Mouse (Mus musculus) ES-Bruce4 (cell line): Measurements from ENCODE around the gene Tmem202. TPM values are rescaled to one million over a fixed set of nuclear protein-coding genes. Genes with fewer than 3 reads are reported as not detected.

Source experiments
- H3K27ac ChIP-seq: 2 replicates; pipeline ENCODE4 v1.5.1; 2012; ENCODE audit warnings: low read length, inconsistent platforms; ENCODE audit not compliant: insufficient read depth
- H3K27me3 ChIP-seq: 2 replicates; pipeline ENCODE4 v1.6.1; 2012; ENCODE audit warnings: mild to moderate bottlenecking, low read length, inconsistent platforms; ENCODE audit not compliant: control insufficient read depth, poor library complexity, insufficient read depth, severe bottlenecking
- H3K36me3 ChIP-seq: 2 replicates; pipeline ENCODE4 v1.6.1; 2012; ENCODE audit warnings: inconsistent platforms, mild to moderate bottlenecking, low read length, moderate library complexity; ENCODE audit not compliant: control insufficient read depth, poor library complexity, insufficient read depth, severe bottlenecking
- H3K4me1 ChIP-seq: one replicate; pipeline ENCODE4 v1.8.1; 2011; ENCODE audit warnings: low read length; ENCODE audit not compliant: control insufficient read depth, insufficient read depth
- H3K4me3 ChIP-seq: 2 replicates; pipeline ENCODE4 v1.5.1; 2011; ENCODE audit warnings: low read depth, mild to moderate bottlenecking, low read length
- H3K9ac ChIP-seq: 2 replicates; pipeline ENCODE4 v1.6.1; 2012; ENCODE audit warnings: low read depth, mild to moderate bottlenecking, inconsistent platforms; ENCODE audit not compliant: poor library complexity, severe bottlenecking
- H3K9me3 ChIP-seq: replicated peaks from 2 replicates; pipeline ENCODE4 v1.6.1; 2012; ENCODE audit warnings: mild to moderate bottlenecking, low read length, inconsistent platforms; ENCODE audit not compliant: control insufficient read depth, poor library complexity, insufficient read depth, severe bottlenecking
- CTCF ChIP-seq: IDR thresholded peaks from one replicate; pipeline ENCODE4 v1.8.1; 2011; ENCODE audit warnings: low read depth, low read length
- EP300 ChIP-seq: IDR thresholded peaks from 2 replicates; pipeline ENCODE4 v1.6.1; 2011; ENCODE audit warnings: low read depth, low read length; ENCODE audit not compliant: insufficient read depth
- POLR2A ChIP-seq: IDR thresholded peaks from one replicate; pipeline ENCODE4 v1.8.1; 2011; ENCODE audit warnings: low read length; ENCODE audit not compliant: insufficient read depth
- polyA plus RNA-seq: library from polyadenylated mRNA; stranded (reverse); fragments of >200 nt; gene quantifications from 2 replicates; pipeline ENCODE4 v1.2.4, GENCODE M21; 2011; ENCODE audit warnings: low read depth; ENCODE audit not compliant: missing spikeins, insufficient read depth, insufficient read length

Tmem202 gene
- polyA plus RNA-seq, 1 experiment, result not detected

DNA sequence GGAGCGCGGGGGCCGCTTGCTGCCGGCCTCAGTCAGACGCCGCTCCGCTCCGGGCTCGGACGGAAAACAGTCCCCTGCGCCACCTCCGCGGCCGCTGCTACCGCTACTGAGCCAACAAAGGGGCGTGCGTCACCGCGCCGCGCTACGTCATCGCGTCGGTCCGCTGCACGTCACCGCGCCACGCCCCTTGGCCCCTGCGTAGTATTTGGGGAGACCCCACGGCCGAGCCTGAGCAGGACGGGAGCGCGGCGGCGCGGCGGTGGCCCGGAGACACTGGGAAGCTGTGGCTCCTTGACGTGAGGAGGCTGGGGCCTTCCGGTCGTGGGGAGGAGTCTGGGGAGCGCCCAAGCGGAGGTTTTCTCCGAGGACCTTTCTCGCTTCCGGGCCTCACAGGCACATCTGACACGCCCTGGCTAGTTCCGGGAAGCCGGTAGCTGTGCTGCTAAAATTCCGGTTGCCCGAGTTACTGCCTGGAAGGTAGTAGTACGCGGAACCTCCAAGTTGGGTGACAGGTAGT, 53.0 kb downstream of the Tmem202 start, which contains the start of gene Arih1:
TSS of gene Arih1 (minus strand) at position 70 of the 517 bp plus-strand sequence.
- Histone ChIP-seq H3K9me3 (no peaks in the 10 kb centered on the region), H3K4me3 (peak within 1 kb of the TSS; percentile 93), H3K9ac (peak within 1 kb of the TSS; percentile 83), H3K36me3 (0 out of 2 replicates have a peak, but pooled peaks cover 2% of the 10 kb centered on the region), H3K4me1 (no peaks in the 10 kb centered on the region), H3K27me3 (no peaks in the 10 kb centered on the region), H3K27ac (peak within 1 kb of the TSS; percentile 68)
- TF ChIP-seq POLR2A (peak; percentile 92), EP300 (no peak; the same call in 1 of the 2 replicates)

DNA sequence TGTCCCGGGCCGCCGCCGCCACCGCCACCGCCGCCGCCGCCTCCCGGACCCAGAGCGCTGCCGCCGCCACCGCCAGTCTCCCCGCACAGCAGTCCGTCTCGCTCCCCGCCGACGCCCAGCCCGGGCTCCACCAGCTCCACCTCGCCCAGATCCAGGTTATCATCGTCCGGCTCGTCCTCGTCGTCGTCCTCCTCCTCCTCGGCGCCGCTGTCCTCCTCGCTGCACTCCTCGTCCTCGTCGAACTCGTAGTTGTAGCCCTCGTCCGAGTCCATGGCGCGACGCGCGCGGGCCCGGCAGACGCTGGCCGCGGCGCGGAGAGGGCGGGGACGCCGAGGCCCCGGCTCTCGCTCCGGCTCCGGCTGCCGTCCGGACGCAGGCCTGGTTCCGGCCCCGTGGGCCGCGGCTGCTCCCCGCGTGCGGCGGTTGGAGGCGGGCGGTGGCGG, 53.5 kb downstream of the Tmem202 start:
- peak overlapping the region; percentile 83 for H3K9ac ChIP-seq
- TF ChIP-seq CTCF (no peak), POLR2A (no peak), EP300 (no peak)
- H3K4me3 ChIP-seq, result peak overlapping the region; percentile 93
- H3K27ac ChIP-seq, result peak overlapping the region; percentile 68
- no peaks in the 10 kb centered on the region for H3K4me1 ChIP-seq
- 0 out of 2 replicates have a peak, but pooled peaks cover 2% of the 10 kb centered on the region for H3K36me3 ChIP-seq
- H3K27me3 ChIP-seq, result no peaks in the 10 kb centered on the region
- H3K9me3 ChIP-seq, result no peaks in the 10 kb centered on the region

DNA sequence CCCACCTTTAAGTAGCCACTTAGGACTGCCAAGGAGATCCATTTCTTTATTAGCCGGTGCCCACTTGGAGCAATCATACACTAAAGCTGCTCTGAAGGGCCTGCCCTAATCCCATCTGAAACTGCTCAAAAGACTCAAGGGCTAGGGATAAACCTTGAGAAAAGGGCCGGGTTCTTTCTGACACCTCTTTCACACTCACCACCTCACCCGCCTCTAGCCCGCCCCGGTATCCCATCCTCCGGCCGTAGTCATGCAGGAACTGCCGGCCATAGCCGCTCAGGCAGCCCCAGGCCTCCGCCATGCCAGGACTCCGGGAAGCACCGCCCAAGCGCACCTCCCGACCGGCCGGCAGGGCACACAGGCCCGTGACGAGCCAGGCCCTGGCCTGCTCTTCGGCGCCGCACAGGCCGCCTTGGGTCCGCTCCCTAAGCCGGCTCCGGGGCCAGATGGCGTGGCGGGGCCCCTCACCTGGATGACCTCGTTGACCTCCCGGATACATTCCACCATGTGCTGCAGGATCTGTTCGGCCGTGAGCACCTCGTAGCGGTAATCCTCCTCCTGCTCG, 54.1 kb downstream of the Tmem202 start:
- Histone ChIP-seq H3K4me3 (peak overlapping the region; percentile 93), H3K27me3 (no peaks in the 10 kb centered on the region), H3K9me3 (no peaks in the 10 kb centered on the region), H3K4me1 (no peaks in the 10 kb centered on the region), H3K27ac (peak overlapping the region; percentile 68), H3K9ac (peak overlapping the region; percentile 83), H3K36me3 (0 out of 2 replicates have a peak, but pooled peaks cover 2% of the 10 kb centered on the region)
- TF ChIP-seq POLR2A, result no peak

DNA sequence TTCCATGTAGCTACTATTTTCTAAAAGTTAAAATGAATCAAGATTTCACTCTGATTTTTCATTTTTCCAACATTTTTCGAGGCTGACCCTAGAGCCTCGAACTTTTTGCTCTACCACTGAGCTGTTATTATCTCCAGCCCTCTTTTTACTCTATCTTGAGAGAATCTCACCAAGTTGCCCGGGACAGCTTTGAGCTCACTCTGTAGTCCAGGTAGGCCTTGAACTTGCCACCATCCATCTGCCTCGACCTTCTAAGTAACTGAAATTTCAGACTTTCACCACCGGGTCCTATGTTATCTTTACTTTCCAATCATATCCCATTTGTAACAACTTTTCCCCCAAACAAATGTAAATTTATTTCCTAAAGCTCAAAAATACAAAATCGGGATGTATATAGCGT, 54.9 kb downstream of the Tmem202 start:
- 0 out of 2 replicates have a peak, but pooled peaks cover 4% of the 10 kb centered on the region for H3K36me3 ChIP-seq
- H3K9me3 ChIP-seq, result no peaks in the 10 kb centered on the region
- H3K9ac ChIP-seq, result peak overlapping the region; percentile 83
- no peaks in the 10 kb centered on the region for H3K27me3 ChIP-seq
- H3K4me1 ChIP-seq, result no peaks in the 10 kb centered on the region
- no peak for TF ChIP-seq EP300
- no peak for TF ChIP-seq POLR2A
- TF ChIP-seq CTCF, result no peak
- peak overlapping the region; percentile 60 for H3K4me3 ChIP-seq
- 0 out of 2 replicates have a peak overlapping the region, but pooled peaks have one; percentile 15 for H3K27ac ChIP-seq

DNA sequence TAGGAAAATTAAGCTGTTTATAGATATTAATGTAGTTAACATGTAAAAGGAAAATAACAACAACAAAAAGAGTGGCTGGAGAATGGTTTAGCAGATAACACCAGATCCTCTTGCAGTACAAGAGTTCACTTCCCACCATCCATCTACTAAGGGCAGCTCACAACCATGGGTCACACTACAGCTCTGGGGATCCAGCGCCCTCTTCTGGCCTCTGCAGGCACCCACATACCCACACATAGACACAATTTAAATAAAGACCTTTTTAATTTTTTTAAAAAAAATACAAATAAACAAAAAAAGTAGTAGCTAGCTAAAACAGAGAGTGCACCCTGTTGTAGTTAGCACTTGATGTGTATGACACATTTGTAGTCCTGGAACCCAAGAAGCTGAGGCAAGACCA, 57.2 kb downstream of the Tmem202 start:
- Histone ChIP-seq H3K9ac (no peak overlapping the region), H3K4me3 (no peak overlapping the region), H3K9me3 (no peaks in the 10 kb centered on the region), H3K36me3 (peaks cover 7% of the 10 kb centered on the region), H3K27me3 (no peaks in the 10 kb centered on the region), H3K4me1 (no peaks in the 10 kb centered on the region), H3K27ac (no peak overlapping the region)
- TF ChIP-seq CTCF (peak; percentile 79), POLR2A (no peak)

DNA sequence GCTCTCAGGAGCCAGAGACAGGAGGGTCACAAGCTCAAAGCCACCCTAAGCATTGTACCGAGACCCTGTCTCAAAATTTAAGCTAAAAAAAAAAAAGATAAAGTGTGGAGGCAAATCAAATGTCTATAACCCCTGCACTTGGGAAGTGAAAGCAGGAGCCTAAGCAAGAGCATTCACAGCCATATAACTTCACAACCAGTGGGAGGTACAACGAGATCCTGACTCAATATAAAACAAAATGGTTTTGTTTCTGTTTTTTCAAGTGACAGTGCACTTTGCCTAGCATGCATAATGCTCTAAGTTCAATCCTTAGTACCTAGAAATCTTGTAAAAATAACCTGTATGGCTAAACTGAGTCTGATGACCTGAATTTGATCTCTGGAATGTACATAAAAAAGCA, 63.0 kb downstream of the Tmem202 start:
- 0 out of 2 replicates have a peak overlapping the region, but pooled peaks have one; percentile 23 for H3K9ac ChIP-seq
- TF ChIP-seq CTCF (no peak), POLR2A (no peak), EP300 (no peak)
- H3K36me3 ChIP-seq, result peaks cover 19% of the 10 kb centered on the region
- H3K9me3 ChIP-seq, result no peaks in the 10 kb centered on the region
- H3K27me3 ChIP-seq, result no peaks in the 10 kb centered on the region
- H3K27ac ChIP-seq, result no peak overlapping the region
- H3K4me1 ChIP-seq, result peaks cover 5% of the 10 kb centered on the region
- H3K4me3 ChIP-seq, result no peak overlapping the region
